Mouse (Mus musculus) layer of hippocampus, adult 9-11 months (tissue): ENCODE measurements around the gene Ank2.

Experiments
- DNase-seq: peaks from one replicate; pipeline ENCODE4 v3.0.0; 2022

Gene Ank2

DNA sequence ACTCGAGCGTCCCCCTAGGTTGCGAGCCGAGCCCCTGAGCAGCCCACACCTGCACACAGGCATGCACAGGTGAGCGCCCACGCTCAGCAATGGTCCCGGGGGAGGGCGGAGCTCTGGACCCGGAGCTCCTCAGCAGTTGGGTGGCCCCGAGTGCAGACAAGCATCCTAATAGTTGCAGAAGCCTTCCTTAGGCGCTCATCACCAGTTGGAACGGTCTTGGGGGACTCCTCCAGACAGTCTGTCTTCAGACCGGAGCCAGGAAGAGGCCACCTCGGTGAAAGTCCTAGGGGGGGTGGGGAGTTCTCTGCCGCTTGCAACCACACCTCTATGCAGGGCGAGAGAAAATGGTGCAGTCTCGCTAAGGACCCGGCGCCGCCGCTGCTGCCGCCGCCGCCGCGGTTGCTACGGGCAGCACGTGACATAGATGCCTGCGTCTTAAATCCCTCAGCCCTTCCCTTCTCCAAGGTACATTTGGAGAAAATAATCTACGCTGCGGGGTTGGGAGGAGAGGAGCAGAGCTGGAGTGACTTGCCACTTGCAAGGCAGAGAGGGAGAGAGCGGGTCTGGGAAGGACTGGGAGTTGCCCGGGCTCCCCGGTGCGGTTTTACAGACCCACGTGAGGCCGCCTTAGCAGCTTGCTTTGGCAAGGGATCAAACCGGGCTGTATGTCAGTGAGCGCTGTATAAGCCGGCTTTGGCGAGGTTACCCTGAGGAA is 337.0 kb downstream of the Ank2 start:
- DNase-seq, result peak; percentile 82

DNA sequence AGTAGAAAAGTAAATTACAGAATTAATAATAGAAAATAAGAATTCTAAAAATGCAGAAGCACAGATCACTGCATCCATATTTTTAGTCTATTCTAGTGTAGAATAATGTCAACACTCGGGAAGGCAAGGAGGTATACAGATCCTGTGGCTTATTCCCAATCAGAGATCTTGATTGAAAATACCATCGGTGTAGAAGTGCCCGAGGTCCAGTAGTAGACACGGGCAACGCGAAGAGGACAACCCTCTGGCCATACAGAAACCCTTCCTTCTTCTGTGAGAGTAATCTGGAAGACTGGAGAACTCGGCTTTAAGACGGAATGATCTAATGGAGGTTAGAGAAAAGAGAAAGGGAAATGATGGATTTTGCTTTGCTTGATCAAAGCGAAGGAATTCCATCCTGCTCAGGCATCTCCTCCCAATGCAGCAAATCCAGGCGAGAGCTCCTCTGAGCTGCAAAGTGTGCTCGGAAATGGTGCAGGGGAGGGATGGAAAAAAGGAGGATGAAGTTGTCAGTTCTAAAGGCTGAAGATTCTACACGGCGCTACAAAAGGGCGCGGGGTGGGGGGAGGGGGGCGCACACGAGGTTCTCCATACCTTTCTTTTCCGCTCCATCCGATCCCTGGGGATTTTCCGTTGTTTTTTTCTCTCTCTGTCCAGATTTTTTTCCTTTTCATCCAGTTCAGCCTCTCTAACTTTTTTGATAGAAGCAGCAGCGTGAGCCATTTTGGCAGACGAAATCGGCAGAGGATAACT is 337.9 kb downstream of the Ank2 start:
- no peak for DNase-seq

DNA sequence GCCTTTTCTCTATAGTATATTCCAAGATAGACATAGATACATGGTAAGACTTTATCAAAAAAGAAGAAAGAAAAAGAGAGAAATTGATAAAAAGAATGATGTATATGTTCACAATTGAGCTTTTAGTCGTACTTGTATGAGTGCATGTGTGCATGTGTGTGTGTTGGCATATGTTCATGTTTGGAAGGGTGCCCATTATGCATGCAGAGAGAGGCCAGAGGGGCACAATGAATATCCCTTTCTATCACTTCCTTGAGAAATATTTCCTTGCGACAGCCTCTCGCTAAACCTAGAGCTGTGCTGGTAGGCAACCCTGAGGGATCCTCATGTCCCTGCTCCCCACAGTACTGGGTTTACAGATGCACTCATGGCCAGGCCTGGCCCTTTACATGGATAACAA is 341.4 kb downstream of the Ank2 start:
- no peak for DNase-seq

DNA sequence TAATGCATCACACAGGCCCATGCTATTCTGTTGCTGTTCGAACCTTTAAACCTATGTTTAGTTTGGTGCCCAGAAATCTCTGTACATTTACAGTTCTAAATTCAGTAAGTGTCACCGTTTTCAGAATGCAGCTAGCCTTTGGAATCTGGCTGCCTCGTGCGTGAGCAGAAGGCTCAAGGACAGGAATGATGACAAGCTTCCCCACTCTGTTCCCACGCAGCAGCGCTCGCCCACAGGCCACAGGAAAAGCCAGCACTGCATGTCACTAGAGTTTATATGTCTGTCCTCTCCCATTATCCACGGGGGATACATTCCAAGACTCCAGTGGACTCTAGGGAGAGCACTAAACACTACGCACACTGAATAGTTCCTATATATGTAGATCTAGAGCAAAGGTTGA is 343.1 kb downstream of the Ank2 start:
- DNase-seq, result peak; percentile 59

DNA sequence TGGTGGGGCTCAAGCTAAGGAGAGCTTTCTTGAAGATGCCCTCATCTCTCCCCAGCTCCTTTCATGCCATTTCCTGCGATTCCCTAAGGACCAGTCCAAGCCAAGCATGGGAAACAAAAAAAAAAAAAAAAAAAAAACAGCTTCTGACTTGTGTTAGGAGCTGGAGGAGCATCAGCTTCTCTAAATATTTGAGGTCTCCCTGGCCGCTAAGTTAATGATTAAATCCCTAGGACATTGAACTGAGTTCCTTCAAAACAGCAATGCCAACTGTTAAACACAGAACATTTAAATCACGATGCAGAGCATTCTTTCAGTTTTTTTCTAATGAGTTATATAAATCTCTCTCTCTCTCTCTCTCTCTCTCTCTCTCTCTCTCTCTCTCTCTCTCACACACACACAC is 345.3 kb downstream of the Ank2 start:
- DNase-seq, result no peak

DNA sequence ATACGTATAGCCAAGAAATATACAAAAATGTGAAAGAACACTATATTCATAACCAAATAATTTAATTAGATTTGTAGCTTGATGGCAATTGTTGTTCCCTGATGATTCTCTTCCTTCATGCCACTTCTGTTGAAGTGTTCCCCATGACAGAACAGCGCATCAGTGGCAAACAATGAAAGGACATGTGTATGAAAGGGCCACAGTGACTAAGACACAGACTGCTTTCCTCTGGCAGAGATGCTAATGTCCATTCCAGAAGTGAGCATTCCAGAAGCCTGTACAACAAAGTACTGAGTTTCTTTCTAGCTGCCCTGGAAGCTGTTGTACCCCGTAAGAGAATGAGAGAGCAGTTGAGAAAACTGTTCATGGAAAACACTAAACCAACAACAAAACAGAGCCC is 345.7 kb downstream of the Ank2 start:
- DNase-seq, result no peak

DNA sequence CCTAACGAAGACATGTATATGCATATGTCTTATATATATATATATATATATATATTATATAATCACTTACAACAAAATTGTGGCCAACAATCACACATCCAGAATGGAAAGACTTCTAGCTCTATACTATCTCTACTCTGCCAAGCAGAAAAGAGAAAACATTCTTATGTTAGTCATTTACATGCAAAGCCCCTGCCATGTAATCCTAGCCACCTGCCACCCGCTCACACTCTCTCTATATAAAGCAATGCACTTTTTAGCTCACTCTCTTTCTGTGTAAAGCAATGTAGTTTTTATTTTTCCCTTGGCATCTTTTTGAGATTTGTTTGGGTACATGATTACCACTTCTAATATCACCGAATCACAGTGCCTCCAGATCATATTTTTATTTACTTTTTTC is 350.5 kb downstream of the Ank2 start:
- DNase-seq, result no peak

DNA sequence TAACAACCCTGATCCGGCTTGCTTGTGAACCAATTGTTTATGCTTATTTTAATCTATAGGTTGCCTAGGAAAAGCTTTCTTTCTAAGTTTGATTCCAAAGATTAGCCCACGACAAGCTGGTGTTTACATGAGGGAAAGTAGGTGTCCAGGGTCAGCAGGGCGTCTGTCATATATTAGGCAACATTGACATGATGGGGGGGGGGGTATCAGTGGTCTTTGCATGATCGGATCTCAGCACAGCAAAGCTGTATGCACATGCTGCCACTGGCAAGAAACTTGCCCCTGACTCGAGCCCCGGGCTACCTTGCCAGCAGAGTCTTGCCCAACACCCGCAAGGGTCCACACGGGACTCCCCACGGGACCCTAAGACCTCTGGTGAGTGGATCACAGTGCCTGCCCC is 358.6 kb downstream of the Ank2 start:
- no peak for DNase-seq

DNA sequence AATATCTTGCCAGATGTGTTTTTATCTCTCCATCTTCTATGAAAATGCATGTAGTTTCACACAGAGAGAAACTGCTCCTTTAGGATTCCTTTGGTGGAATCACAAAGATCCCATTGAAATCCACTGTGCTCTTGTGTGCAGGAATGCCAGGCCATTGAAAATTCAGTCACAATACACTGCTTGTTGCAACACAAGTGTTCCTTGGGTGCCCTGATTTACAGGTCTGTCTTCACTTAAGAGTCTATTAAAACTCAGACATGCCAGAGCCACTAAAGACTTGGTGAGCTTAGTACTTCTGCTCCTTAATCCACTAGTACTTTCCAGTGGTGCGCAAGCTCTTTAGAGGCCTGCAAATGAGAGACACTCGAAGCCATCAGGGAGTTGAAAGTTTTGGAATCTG is 359.5 kb downstream of the Ank2 start:
- no peak for DNase-seq

DNA sequence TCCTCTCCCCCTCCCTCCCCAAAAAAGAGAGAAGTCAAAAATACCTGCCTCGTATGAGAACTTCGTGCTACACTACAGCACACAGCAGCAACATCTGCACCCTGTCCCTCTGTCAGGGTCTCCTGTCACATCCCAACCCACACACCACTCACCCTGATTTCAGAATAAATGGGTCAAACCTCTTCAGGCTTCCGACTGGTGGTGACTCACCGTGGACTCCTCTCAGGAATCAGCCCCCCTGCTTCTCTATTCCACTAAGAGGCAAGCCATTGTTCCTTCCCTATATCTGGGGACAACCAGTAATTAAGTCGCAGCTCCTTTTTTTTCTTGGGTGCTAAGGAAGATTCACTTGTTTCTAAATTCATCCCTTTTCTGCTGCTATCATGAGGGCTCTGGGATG is 361.6 kb downstream of the Ank2 start:
- DNase-seq, result no peak

DNA sequence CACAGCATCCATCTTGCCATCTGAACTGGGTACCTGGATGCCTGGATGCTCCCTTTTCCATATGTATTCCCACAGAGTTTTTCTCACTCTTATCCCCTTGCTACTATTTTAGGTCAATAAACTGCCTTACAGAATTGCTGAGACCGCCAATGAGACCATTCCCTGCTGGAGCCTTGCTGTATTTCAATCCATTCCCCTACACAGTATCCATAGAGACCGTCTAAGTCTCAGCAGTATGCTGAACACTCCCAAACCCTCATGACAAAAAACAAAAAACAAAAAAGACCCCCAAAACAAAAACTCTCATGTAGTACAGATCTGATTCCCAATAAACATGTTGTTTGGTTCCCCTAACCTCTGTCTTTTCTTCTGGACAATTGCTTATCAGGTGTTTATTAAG is 365.1 kb downstream of the Ank2 start:
- no peak for DNase-seq

DNA sequence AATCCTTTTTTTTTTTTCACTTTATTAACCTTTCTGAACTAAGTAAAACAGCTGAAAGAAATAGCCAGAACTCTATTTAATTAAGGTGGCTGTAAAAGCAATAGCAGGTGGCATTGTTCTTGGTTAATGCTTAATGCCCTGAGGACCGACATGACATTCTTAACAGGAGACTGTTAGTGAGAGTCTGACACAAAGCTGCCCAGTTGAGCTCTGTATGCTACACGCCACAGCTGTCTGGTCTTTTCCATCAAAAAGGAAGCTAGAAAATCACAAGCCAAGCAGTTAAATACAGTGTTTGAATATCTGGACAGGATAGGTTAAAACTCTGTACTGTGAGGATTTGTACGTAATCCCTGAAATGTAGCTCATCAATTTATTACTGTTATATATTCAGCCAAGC is 368.1 kb downstream of the Ank2 start:
- no peak for DNase-seq

DNA sequence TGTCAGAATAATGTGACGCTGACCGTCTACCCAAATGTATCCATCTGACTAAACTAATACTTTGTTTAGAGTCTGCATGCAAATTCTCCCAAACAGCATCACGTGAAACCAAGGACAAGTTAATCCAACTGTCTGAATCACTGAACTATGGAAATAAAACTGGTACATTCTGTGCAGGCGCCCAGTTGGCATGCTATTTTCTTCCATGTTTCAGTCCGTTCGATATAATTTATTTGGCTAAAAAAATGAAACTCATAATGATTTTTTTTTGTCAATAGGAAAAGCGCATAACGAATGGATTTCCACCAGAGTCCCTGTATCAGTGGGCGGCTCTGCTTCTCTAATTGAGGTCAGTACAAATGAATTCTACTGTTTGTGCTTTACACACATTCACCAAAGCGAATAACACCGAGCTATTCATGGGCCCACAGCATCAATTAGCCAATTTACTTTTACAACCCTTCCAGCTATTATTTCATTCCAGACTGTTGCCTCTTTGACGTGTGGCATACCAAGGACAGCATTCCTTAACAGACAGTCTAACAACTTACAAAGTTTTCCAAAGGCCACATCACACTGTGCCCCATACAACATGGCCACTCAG is 368.9 kb downstream of the Ank2 start:
- DNase-seq, result peak; percentile 51

DNA sequence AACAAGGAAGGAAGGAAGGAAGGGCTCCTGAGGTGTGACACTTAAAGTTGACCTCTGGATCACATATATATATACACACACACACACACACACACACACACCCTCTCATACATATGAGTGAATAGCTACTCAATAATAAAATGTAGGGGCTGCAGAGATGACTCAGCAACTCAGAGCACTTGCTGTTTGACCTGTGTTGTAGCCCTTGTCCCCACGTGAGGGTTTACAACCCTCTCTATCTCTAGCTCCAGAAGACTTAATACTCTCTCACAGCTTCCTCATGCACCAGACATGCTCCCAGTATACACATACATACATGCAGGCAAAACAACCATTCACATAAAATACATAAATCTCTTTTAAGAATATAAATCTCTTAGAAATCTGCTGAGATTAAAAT is 369.4 kb downstream of the Ank2 start:
- DNase-seq, result no peak

DNA sequence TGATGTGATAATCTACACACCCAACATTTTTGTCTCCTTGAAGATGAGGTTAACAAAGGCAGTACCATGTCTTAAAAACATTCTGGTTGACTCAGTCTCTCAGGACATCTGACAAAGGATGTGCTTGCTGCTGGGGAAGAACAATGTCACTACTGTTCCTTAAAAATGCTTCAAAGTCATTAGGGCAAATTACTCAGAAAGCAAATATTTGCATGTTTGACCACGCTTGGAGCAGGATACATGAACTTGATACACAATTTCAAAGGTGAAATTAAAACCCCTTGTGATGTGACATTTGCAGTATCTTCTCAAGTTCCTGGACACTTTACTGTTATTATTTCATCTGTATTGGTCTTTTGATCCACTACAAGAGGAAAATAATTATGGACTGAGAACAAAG is 371.5 kb downstream of the Ank2 start:
- DNase-seq, result no peak

DNA sequence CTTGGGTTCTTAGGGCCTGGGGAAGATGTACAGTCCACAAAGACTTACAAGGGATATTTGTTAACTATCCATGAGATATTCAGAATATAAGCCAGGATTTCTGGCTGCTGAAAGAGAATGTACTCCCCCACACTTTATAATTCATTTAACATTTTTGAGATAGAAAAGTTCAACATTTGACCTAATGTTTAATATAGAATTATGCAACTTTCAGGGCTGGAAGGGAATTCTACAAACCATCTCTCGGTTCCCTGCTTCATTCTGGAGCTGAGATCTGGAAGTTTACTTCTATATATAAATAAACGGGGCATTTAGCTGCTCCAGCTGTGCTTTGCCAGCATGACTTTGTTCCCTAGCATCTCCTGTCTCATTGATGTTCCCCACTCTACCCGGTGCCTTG is 372.9 kb downstream of the Ank2 start:
- no peak for DNase-seq

DNA sequence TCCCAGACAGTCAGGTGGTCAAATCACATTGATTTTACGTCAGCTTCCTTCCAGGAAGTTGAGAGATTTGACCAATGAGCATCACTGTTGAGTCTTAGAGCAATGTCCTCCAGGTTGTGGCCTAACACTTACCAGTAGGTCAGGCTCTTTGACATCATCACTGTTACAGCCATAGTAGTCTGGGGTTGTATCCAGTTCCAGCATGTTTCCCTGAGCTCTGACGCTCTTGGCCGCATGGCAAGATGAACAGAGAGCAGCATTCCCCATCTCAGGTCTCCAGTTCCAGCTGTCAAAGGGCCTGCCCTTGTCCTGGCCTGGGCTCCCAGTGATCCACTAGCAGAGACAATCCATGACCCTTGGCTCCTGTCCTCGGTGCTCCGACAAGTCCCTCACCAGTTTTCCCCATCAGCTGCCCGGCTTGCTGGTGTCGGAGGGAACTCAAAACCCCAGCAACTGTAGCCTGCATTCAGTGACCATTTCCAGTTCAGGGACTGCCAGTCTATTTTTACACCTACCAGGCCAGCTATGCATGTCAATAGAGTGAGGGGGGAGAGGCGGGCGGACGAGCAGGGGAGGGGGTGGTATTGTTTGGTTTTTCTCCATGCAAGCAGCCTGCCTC is 374.7 kb downstream of the Ank2 start:
- no peak for DNase-seq

DNA sequence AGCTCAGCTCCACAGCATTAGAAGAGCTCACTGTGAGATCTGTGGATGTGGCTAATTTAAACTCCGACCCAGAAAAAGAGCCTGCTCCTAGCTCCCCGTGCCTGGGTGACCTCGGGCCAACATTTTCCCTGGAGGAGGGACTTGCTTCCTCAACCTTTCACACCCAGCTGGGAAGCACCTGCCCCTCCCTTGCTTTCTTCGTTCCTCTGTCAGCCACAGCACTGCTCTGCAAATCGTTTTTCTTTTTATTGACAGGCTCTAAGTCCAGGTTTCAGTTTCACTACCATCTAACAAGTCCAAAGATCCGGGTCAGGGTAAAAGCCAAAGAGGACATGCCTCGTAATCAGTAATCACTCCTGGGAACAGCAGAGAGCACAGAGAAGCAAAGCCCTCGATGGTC is 375.8 kb downstream of the Ank2 start:
- no peak for DNase-seq

DNA sequence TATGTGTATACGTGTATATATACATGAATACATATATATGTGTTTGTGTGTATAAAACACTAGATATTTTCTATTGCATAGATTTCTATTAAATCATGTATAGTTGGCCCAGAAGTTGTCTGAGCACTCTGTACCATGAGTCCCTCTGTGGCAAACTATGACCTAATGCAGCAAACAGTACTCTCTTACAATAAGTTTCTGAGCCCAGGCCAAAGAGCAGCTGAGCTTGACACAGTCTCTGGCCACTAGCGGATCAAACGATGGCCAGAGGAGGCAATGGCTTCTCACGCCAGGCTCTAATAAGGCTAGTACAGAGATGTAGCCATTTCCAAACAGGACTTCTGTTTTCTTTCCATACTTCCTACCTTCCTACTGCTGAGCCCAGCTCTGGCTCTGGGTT is 380.4 kb downstream of the Ank2 start:
- peak; percentile 75 for DNase-seq

DNA sequence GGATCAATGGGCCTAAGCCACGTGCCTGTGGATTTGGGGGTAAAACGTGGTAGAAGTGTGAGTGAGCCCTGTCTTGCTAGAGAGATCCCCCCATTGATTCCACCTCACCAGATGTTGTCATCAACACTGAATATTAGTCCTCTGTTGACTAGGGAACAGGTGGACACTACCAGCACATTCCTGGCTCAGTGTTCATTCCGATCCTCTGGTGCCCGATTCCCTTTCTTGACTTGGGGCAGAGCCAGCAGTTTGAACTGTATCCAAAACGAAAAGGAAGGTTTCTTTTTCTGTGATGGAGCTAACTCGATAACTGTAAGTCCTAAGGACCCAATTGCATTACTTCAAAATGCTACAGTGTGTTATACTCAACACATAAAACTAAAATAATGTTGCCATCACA is 382.9 kb downstream of the Ank2 start:
- no peak for DNase-seq

DNA sequence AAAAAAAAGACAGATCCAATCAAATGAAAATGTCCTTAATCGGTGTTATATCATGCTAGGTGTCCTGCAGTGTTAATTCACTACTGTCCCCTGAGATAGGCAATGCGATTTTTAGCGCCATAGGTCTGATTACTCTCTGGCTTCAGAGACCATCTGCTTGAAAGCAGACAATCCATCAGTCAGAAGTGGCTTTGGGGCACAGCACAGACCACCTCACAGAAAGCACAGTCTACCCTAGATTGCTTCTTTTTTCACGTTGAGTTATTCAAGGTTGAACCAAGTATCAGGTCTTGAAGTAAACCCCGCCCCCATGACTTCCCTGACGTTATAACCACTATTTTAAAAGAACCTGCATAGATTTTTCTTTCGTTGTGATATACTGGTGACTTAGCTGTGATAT is 385.9 kb downstream of the Ank2 start:
- no peak for DNase-seq

DNA sequence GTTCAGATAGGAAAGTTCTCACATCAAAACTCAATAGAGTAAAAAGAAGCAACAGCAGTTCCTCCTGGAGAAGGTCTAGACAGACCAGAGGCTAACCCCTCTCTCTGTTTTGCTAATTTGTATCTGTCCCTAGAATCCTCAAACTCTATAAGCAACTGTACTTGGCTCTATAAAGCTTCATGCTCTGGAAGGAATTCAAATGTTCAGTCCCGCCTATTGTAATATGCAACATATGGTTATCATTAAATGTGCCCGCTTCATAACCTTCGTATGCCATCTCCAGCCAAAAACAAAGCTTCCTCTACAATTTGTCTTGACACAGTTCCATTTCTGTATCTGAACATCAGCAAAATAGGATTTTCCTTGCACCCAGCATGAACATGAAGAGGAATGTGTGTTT is 389.7 kb downstream of the Ank2 start:
- DNase-seq, result no peak

DNA sequence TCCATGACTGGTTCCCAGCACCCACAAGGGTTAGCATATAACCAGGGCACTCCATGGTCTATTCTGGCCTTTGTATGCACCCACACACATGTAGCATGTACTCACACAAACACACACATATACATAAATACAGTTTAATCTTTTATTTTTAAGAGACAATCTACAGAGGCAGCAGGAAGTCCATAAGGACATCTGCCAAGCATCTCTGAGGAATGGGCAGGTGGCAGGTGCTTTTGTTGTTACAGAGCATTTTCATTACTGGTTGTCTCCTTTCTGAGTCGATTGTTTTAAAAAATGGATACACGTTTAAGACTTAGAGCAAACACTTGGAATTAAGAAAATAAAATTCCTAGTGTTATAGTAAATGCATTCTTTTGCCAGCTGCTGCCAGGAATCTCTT is 390.7 kb downstream of the Ank2 start:
- no peak for DNase-seq

DNA sequence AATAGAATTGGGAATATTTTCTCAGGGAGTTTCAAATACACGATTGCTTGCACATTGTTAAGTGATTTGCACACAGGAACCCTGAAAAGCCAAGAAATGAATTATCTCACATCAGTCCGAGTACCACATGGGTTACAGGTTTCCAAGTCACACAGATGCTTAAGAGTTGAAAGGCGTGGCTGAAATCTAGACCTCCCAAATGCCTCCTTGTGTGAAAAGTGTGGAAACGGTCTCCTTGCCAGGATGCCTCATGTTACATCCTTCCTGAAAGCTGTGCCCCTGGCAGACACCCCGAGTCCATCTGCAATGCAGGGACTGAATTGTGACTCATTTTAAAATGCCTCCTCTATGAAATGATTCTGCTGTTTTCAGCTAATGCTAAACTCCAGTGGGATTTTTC is 391.9 kb downstream of the Ank2 start:
- DNase-seq, result peak; percentile 56
